Comparison of ENCODE assay signal across 8 mouse cellular contexts in the genomic region with DNA sequence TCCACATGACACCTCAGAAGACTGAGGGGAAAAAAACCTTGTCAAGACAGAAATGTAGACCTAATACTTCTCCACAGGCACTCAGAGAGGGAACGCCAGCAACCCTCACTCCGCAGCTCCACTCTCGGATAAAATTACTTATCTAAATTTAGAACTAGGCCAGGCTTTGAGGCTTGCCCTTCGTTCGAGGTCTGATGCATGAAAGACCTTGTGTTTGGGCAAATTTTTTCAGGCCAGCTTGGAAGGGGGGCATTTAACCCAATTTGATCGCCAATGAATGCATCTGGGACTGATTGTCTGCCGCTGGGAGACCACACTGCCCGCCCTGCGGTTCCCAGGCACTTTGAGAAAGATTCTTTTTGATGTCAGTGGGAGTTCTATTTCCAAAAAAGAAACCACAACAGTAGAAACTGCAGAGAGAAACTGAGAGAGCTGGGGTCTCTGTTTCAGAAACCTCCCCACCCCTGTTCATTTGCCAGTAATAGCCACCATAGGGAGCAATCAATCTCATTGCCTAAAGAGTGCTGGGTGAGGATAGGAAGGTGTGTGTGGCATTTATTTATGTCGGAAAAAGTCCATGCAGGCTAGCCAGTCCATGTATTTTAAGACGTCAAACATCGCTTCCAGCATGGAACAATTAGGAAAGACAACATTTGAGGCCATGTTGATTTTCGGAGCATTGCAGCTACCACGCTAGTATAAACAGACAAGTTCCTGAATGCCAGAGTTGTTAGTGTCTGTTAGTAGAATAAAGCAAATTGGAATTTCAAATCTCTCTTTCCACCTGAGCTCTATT.
DNase-seq lines count a peak whose midpoint lies in the region; ATAC-seq and TF ChIP-seq lines count a peak whose summit lies in the region.

No protein-coding gene starts in this region.

- DNase-seq in adrenal gland, adult 2 months = peak; percentile 36
- peak; percentile 83 for DNase-seq in brain, embryonic 14.5 days (ENCODE audit: low read depth)
- peak; percentile 16 to 29 for DNase-seq in layer of hippocampus, postnatal 10 days (ENCODE audit: low spot score in 2 of 2)
- DNase-seq in right cerebral cortex, postnatal 14 days = peak; percentile 16
- no peak for DNase-seq in yolk sac, embryonic 10.5 days (ENCODE audit: low spot score)
- no peak for DNase-seq in adipocyte (ENCODE audit: low spot score)
- DNase-seq in urinary bladder, postnatal 36 days (ENCODE audit: low spot score in 2 of 2) = no peak

- peak; percentile 80 for ATAC-seq in frontal cortex, adult (ENCODE audit: low TSS enrichment)

- TF ChIP-seq CTCF in brain, embryonic 14.5 days (IDR thresholded peaks at IDR 0.05; ENCODE audit: borderline replicate concordance, extremely low read depth, insufficient read depth, insufficient read length) = no peak

- TF ChIP-seq POLR2A in brain, embryonic 14.5 days (IDR thresholded peaks at IDR 0.05; ENCODE audit: borderline replicate concordance, extremely low read depth, insufficient read depth, insufficient read length, poor library complexity, severe bottlenecking) = no peak

Comparison
In these comparisons a context has a peak if more than half of its experiments do, and no peak if none do; other contexts are left out.
1. DNase-seq: peak in adrenal gland, adult 2 months (single experiment), brain, embryonic 14.5 days (single experiment), layer of hippocampus, postnatal 10 days (2 of 2) and right cerebral cortex, postnatal 14 days (single experiment); none in yolk sac, embryonic 10.5 days (single experiment), adipocyte (single experiment) and urinary bladder, postnatal 36 days (0 of 2).